Mouse (Mus musculus) natural killer cell, adult 2 months (primary cell): ENCODE data around the gene Etv6.

Experiments used
- DNase-seq, 2 experiments: peaks; one replicate each; pipeline ENCODE4 v3.0.0; 2022; ENCODE audit warnings: low spot score in 2 of 2

The Etv6 gene

GRCm38 (mm10) chr6:134141616-134142165, 106.2 kb downstream of the Etv6 start:
- DNase-seq: no peak

- no peak for DNase-seq
Measured at GRCm38 (mm10) chr6:134142700-134143099, 107.2 kb downstream of the Etv6 start.

DNA sequence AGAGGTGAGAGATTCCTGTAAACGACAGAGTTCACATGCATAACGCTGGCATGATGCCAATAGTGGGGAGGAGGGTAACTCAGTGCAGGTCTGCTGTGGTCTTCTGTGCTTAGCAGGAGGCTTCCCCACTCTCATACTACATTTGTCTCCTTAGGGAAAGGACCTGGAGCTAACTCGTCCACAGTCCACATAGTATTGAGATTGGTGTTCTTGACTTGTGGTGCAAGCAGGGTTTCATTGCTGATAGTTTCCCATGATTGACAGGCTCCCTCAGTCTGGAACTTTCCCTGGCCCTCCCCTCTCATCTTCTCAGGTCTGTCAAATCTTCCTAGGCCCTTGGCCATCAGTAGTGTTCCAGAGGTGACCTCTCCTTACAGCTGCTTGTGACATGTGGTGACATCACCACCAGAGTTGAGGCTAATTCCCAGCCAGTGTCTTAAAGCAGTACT, 108.2 kb downstream of the Etv6 start:
- DNase-seq: no peak

DNA sequence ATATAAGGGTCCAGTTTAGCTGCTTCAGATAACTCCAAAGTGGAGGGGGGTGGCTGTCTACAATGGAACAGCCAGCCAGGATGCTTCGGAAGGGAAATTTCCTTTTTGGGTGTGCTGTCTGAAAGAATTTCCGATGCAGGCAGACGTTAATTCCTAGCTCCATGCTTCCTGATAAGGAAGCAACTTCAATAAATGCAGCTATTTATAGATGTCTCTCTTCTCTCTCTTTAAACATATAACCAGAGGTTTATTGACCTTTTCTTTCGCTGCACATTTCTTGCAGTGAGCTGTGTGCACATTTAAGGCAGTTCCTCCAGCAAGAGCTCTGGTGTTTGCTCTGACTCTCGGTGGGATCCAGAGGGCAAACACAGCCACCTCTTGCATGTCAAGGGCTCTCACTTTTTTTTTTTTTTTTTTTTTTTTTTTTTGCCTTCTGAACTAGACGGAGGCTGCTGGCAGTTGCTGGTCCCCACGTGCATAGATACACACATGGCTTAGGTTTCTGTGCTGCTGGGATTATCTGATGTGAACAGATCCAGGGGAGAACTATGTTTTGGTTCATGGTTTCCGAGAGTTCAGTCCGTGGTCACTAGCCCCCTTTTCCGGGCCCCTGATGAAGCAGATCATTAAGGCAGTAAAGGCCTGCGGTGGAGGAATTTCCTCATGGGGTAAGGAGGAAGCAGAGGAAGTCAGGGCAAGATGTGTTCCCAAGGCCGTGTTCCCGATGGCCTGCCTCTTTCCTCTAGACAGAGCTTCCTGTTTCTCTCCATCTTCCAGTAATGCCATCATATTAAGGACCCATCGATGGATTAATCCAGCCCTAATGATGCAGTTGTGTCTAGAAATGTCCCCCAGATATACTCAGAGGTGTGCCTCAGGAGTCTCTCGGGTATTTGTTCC, 109.0 kb downstream of the Etv6 start:
- DNase-seq: no peak

DNA sequence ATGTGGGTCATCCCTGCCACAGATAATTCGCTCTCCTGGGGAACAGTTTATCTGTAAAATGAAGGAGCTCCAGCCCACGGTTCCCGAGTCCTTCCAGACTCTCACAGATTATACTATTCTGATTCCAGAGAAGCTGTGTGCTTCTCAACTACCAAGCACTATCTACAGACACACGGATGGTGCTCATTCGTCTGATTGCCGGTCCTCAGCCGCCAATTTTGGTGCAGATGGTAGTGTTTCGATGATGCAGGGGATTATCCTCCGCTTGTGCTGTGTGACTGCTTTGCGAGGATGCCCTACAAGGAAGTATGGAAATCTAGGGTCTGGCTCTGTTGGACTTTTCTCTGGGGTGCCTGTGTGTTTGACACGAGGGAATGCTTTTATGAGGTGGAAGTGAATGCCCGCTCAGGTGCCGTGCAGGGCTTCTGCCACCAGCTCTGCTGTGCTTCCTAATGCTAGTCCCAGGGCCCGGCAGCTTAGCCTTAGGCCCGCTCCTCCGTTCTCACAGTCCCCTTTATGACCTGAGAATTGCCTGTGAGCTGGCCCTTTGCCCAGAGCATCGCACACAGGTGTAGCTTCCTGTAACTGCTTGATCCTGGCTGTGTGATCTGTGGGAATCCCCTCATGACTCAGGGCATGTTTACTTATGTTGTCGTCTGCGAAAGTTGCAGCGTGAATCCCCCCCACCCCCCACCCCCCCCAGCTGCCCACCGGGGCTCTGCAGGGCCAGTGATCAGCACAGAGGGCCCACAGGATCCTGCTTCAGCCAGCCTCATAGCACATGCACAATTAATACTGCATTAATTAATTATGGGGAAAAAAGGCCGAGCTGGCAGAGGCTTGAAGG, 112.3 kb downstream of the Etv6 start:
- peak; percentile 9 to 14 for DNase-seq

DNA sequence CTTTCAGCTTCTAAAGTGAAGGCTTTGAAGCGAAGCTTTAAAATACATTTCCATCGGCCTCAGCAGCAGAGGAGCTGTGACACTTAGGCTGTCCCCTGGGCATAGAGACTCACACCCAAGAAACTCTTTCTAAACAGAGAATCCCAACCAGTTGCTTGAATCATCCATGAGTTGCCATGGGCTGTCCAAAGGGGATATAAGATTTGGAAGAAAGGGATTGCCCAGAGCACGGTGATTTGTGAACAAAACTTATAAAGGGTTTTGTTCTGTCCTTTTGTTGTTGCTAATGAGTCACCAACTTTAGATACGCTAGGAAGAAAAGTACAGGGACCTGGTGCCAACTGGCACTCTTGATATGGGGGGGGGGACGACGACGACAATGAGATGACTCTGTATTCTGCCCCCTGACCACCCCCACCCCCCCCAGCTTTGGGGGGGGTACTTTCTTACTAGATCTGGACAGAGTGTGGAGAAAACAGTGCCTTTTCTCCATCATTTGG, 113.0 kb downstream of the Etv6 start:
- DNase-seq: no peak

GRCm38 (mm10) chr6:134149606-134150005, 114.1 kb downstream of the Etv6 start:
- no peak for DNase-seq

GRCm38 (mm10) chr6:134151022-134151680, 115.7 kb downstream of the Etv6 start:
- DNase-seq: no peak

GRCm38 (mm10) chr6:134151853-134152505, 116.5 kb downstream of the Etv6 start:
- DNase-seq: no peak

- DNase-seq: no peak
Measured at GRCm38 (mm10) chr6:134152539-134152938, 117.0 kb downstream of the Etv6 start.

DNA sequence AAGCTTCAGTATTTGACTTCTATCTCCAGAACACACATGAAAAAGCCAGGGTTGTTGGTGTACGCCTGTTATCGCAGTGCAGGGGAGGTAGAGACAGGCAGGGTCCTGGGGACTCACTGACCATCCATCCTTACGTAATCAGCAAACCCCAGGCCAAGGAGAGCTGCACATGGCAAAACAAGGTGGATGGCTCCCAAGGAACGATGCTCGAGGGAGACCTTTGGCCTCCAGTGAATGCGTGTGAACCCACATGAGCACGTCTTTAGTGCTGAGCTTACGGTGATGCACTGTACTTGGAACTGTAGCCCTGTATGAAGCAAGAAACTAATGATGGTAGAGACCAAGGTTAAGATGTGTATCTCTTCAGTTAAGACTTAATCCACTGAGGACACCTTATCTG, 119.2 kb downstream of the Etv6 start:
- DNase-seq: no peak

GRCm38 (mm10) chr6:134155900-134156623, 120.6 kb downstream of the Etv6 start:
- DNase-seq: peak in 1 of 2 experiments; percentile 12

GRCm38 (mm10) chr6:134157533-134158115, 122.1 kb downstream of the Etv6 start:
- no peak for DNase-seq

DNA sequence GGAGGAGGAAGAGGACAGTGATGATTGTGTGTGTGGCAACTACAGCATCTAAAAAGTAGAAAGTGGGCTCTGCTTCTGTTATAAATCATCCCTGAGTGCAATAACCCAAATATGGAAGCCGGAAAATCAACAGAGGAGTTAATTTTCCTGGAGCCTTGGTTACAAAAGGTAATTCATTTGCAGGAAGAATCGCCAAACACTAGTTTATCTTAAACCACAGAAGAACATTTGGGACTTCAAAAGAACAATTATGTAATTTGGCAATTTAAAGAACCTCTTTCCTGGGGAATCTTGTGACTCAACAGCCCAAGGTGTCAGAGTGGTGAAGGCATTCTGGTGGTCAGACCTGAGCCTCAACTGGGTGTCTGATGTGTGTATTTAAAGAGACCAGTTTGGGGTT, 122.7 kb downstream of the Etv6 start:
- DNase-seq: no peak

- no peak for DNase-seq
Measured at GRCm38 (mm10) chr6:134159672-134160071, 124.2 kb downstream of the Etv6 start.

DNA sequence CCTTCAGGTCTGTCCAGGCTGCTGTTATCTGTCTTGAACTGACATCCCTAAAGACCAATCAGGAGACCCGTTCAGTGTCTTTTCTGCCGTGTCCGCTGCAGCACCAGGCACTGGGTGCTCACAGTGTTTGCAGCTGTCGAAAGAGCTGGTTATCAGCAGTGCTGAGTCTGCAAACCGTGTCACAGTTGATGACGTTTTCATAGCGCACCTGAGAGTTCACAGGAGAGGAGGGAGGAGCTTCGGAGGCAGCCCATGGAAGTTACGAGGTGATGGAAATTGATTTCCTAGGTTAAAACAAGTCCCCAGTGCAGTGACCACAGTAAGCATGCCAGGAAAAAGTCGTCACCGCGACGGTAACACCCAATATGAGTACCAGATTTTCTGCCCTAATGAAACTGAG, 125.5 kb downstream of the Etv6 start:
- no peak for DNase-seq

GRCm38 (mm10) chr6:134163346-134163745, 127.8 kb downstream of the Etv6 start:
- DNase-seq: no peak

DNA sequence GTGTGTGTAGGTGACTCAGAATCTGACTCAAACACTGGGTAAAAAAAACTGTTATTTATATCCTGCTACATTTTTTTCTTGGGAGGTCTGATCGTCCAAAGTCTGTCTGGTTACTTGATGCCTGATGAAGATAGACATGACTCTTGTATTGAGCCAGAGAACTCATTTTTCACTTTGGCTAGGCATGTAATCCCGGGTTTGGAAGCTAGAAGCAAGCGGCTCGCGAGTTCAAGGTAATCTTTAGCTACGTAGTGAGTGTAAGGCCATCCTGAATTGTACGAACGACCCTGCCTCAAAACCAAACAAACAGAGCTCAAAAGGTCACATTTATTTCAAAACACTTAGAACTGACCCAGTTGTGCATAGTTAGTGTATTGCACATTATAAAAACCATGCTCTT, 128.9 kb downstream of the Etv6 start:
- no peak for DNase-seq

- no peak for DNase-seq
Measured at GRCm38 (mm10) chr6:134165012-134165411, 129.5 kb downstream of the Etv6 start.

- no peak for DNase-seq
Measured at GRCm38 (mm10) chr6:134167963-134168362, 132.5 kb downstream of the Etv6 start.
